Mouse (Mus musculus) T-helper 17 cell (primary cell): Measurements from ENCODE around the gene Dnah7c.

ENCODE experiments used
- in situ Hi-C, 2 experiments: fragments of 300-600 bp; cut with MboI, MseI; formaldehyde crosslinking; loops; 1 replicate in 1 of 2; 2 replicates in 1 of 2; pipeline ENCODE4 v1.15.1; 2025; ENCODE audit warnings: high pct_unique_total_duplicates in 2 of 2

The Dnah7c gene

GRCm38 (mm10) chr1:46853317-46854035 is 428.1 kb downstream of the Dnah7c start:
- in situ Hi-C loops: no loop called here

GRCm38 (mm10) chr1:46854036-46854900 is 428.9 kb downstream of the Dnah7c start:
- in situ Hi-C loops: no loop called here

GRCm38 (mm10) chr1:46856498-46856897 is 431.1 kb downstream of the Dnah7c start:
- in situ Hi-C loops: no loop called here
